Mouse (Mus musculus): Measurements from ENCODE around the gene Wdr75. TPM values are rescaled to one million over a fixed set of nuclear protein-coding genes. Genes with fewer than 3 reads are reported as not detected.

Wdr75 gene
- polyA plus RNA-seq (2015; fragmentation: Nextera tagmentation; extraction: Ambion mirVana), result 60.8 and 69.4 TPM in 2 replicates

GRCm38 (mm10) chr1:45794969-45795908, at the start of gene Wdr75:
Wdr75 (plus strand) TSS chr1:45795166.
- Histone ChIP-seq H3K4me3 (replicated peaks) (peak within 1 kb of the TSS; percentile 89), H3K27me3 (replicated peaks) (no peaks in the 10 kb centered on the region), H3K4me1 (replicated peaks) (0 out of 2 replicates have a peak, but pooled peaks cover 3% of the 10 kb centered on the region), H3K27ac (peak within 1 kb of the TSS; percentile 92), H3K9me3 (no peaks in the 10 kb centered on the region), H3K36me3 (peaks cover 4% of the 10 kb centered on the region; the same call in 1 of the 2 replicates), H3K9ac (peak within 1 kb of the TSS; percentile 93), H3K4me2 (replicated peaks) (peak within 1 kb of the TSS; percentile 73)
- under 1% methylated on average over 70 of the region's 70 CpGs for WGBS
- peak; percentile 99 for ATAC-seq

- Histone ChIP-seq H3K4me2 (replicated peaks) (no peak overlapping the region), H3K4me1 (replicated peaks) (0 out of 2 replicates have a peak, but pooled peaks cover 2% of the 10 kb centered on the region), H3K4me3 (replicated peaks) (no peak overlapping the region), H3K36me3 (no peaks in the 10 kb centered on the region), H3K9ac (no peak overlapping the region), H3K9me3 (no peaks in the 10 kb centered on the region), H3K27ac (peak overlapping the region; percentile 58), H3K27me3 (replicated peaks) (no peaks in the 10 kb centered on the region)
- ATAC-seq, result no peak
Observed at GRCm38 (mm10) chr1:45755902-45756301, 39.1 kb upstream of the Wdr75 start.

GRCm38 (mm10) chr1:45756707-45757106, 38.3 kb upstream of the Wdr75 start:
- Histone ChIP-seq H3K9ac (no peak overlapping the region), H3K36me3 (no peaks in the 10 kb centered on the region), H3K4me2 (replicated peaks) (no peak overlapping the region), H3K9me3 (no peaks in the 10 kb centered on the region), H3K4me3 (replicated peaks) (no peak overlapping the region), H3K27me3 (replicated peaks) (no peaks in the 10 kb centered on the region), H3K27ac (no peak overlapping the region), H3K4me1 (replicated peaks) (0 out of 2 replicates have a peak, but pooled peaks cover 2% of the 10 kb centered on the region)
- no peak for ATAC-seq

GRCm38 (mm10) chr1:45758011-45758410, 37.0 kb upstream of the Wdr75 start:
- H3K4me2 ChIP-seq (replicated peaks), result no peak overlapping the region
- no peak overlapping the region for H3K27ac ChIP-seq
- WGBS, result 79% methylated on average over 1 of the region's 1 CpGs
- H3K9me3 ChIP-seq, result no peaks in the 10 kb centered on the region
- H3K4me1 ChIP-seq (replicated peaks), result 0 out of 2 replicates have a peak, but pooled peaks cover 4% of the 10 kb centered on the region
- no peaks in the 10 kb centered on the region for H3K27me3 ChIP-seq (replicated peaks)
- H3K9ac ChIP-seq, result no peak overlapping the region
- ATAC-seq, result no peak
- no peaks in the 10 kb centered on the region for H3K36me3 ChIP-seq
- H3K4me3 ChIP-seq (replicated peaks), result no peak overlapping the region

- no peak overlapping the region for H3K4me3 ChIP-seq (replicated peaks)
- H3K4me1 ChIP-seq (replicated peaks), result 0 out of 2 replicates have a peak, but pooled peaks cover 4% of the 10 kb centered on the region
- H3K36me3 ChIP-seq, result no peaks in the 10 kb centered on the region
- H3K27me3 ChIP-seq (replicated peaks), result no peaks in the 10 kb centered on the region
- peak; percentile 91 for ATAC-seq
- peak overlapping the region; percentile 69 for H3K27ac ChIP-seq
- 21% methylated on average over 4 of the region's 4 CpGs for WGBS
- no peaks in the 10 kb centered on the region for H3K9me3 ChIP-seq
- H3K4me2 ChIP-seq (replicated peaks), result no peak overlapping the region
- H3K9ac ChIP-seq, result no peak overlapping the region
Observed at GRCm38 (mm10) chr1:45760667-45761467, 34.1 kb upstream of the Wdr75 start.

GRCm38 (mm10) chr1:45761468-45761795, 33.5 kb upstream of the Wdr75 start:
- no peak overlapping the region for H3K4me2 ChIP-seq (replicated peaks)
- 0 out of 2 replicates have a peak, but pooled peaks cover 4% of the 10 kb centered on the region for H3K4me1 ChIP-seq (replicated peaks)
- no peak overlapping the region for H3K4me3 ChIP-seq (replicated peaks)
- no peaks in the 10 kb centered on the region for H3K9me3 ChIP-seq
- peak; percentile 73 for ATAC-seq
- no peaks in the 10 kb centered on the region for H3K36me3 ChIP-seq
- H3K27ac ChIP-seq, result peak overlapping the region; percentile 69
- 37% methylated on average over 1 of the region's 1 CpGs for WGBS
- no peaks in the 10 kb centered on the region for H3K27me3 ChIP-seq (replicated peaks)
- H3K9ac ChIP-seq, result no peak overlapping the region

GRCm38 (mm10) chr1:45765678-45766077, 29.3 kb upstream of the Wdr75 start:
- H3K9me3 ChIP-seq, result no peaks in the 10 kb centered on the region
- peak; percentile 71 for ATAC-seq
- no peak overlapping the region for H3K9ac ChIP-seq
- no peaks in the 10 kb centered on the region for H3K27me3 ChIP-seq (replicated peaks)
- H3K36me3 ChIP-seq, result no peaks in the 10 kb centered on the region
- peak overlapping the region; percentile 31; the same call in 1 of the 2 replicates for H3K4me2 ChIP-seq (replicated peaks)
- H3K4me1 ChIP-seq (replicated peaks), result 0 out of 2 replicates have a peak, but pooled peaks cover 2% of the 10 kb centered on the region
- no peak overlapping the region for H3K4me3 ChIP-seq (replicated peaks)
- WGBS, result 35% methylated on average over 4 of the region's 4 CpGs
- peak overlapping the region; percentile 60; the same call in 1 of the 2 replicates for H3K27ac ChIP-seq

- H3K27me3 ChIP-seq (replicated peaks), result no peaks in the 10 kb centered on the region
- H3K4me2 ChIP-seq (replicated peaks), result peak overlapping the region; percentile 31; the same call in 1 of the 2 replicates
- no peaks in the 10 kb centered on the region for H3K36me3 ChIP-seq
- H3K9me3 ChIP-seq, result no peaks in the 10 kb centered on the region
- peak; percentile 67 for ATAC-seq
- H3K27ac ChIP-seq, result peak overlapping the region; percentile 60; the same call in 1 of the 2 replicates
- no peak overlapping the region for H3K4me3 ChIP-seq (replicated peaks)
- WGBS, result 20% methylated on average over 8 of the region's 8 CpGs
- H3K4me1 ChIP-seq (replicated peaks), result 0 out of 2 replicates have a peak, but pooled peaks cover 2% of the 10 kb centered on the region
- H3K9ac ChIP-seq, result no peak overlapping the region
Observed at GRCm38 (mm10) chr1:45766123-45766522, 28.8 kb upstream of the Wdr75 start.

- no peaks in the 10 kb centered on the region for H3K36me3 ChIP-seq
- H3K27ac ChIP-seq, result no peak overlapping the region
Observed at GRCm38 (mm10) chr1:45767533-45767932, 27.4 kb upstream of the Wdr75 start.

GRCm38 (mm10) chr1:45769321-45769720, 25.6 kb upstream of the Wdr75 start:
- Histone ChIP-seq H3K9me3 (no peaks in the 10 kb centered on the region), H3K9ac (no peak overlapping the region), H3K4me1 (replicated peaks) (no peaks in the 10 kb centered on the region), H3K27me3 (replicated peaks) (no peaks in the 10 kb centered on the region), H3K4me2 (replicated peaks) (no peak overlapping the region), H3K36me3 (no peaks in the 10 kb centered on the region), H3K27ac (no peak overlapping the region), H3K4me3 (replicated peaks) (no peak overlapping the region)
- ATAC-seq, result no peak
- 95% methylated on average over 13 of the region's 13 CpGs for WGBS

More at GRCm38 (mm10) chr1:45767533-45767932, 27.4 kb upstream of the Wdr75 start:
- no peak for ATAC-seq
- H3K4me1 ChIP-seq (replicated peaks), result no peaks in the 10 kb centered on the region
- no peak overlapping the region for H3K4me2 ChIP-seq (replicated peaks)
- no peak overlapping the region for H3K4me3 ChIP-seq (replicated peaks)
- H3K9me3 ChIP-seq, result no peaks in the 10 kb centered on the region
- no peak overlapping the region for H3K9ac ChIP-seq
- 71% methylated on average over 5 of the region's 5 CpGs for WGBS
- no peaks in the 10 kb centered on the region for H3K27me3 ChIP-seq (replicated peaks)

- 96% methylated on average over 2 of the region's 2 CpGs for WGBS
- Histone ChIP-seq H3K4me1 (replicated peaks) (no peaks in the 10 kb centered on the region), H3K27me3 (replicated peaks) (no peaks in the 10 kb centered on the region)
Observed at GRCm38 (mm10) chr1:45770051-45770450, 24.9 kb upstream of the Wdr75 start.

More at GRCm38 (mm10) chr1:45770051-45770450, 24.9 kb upstream of the Wdr75 start:
- H3K9me3 ChIP-seq, result no peaks in the 10 kb centered on the region
- H3K4me3 ChIP-seq (replicated peaks), result no peak overlapping the region
- H3K4me2 ChIP-seq (replicated peaks), result no peak overlapping the region
- H3K9ac ChIP-seq, result no peak overlapping the region
- no peak for ATAC-seq
- no peaks in the 10 kb centered on the region for H3K36me3 ChIP-seq
- H3K27ac ChIP-seq, result no peak overlapping the region
